Mouse (Mus musculus) liver, postnatal 0 days (tissue): ENCODE measurements at regions not wholly inside any gene's neighbourhood (a gene's known extent, or its start where the extent isn't known, plus 50 kb on each side); places are given as distances from the start of the nearest gene placed in this dataset.

Experiments
- CTCF ChIP-seq: sonication (generic); IDR thresholded peaks from 2 replicates; pipeline ENCODE4 v1.5.1; 2016; ENCODE audit warnings: antibody characterized with exemption, low read depth
- EP300 ChIP-seq: IDR thresholded peaks from 2 replicates; pipeline ENCODE4 v1.6.1; 2016; ENCODE audit warnings: antibody characterized with exemption, low read depth, mild to moderate bottlenecking

- TF ChIP-seq CTCF: no peak
- TF ChIP-seq EP300: no peak
These were observed 291.5 kb downstream of the Fut8 start for GRCm38 (mm10) chr12:77529414-77529813.
